Mouse (Mus musculus): ENCODE data around the gene Adam23.

GRCm38 (mm10) chr1:63493325-63493724 lies 47.6 kb downstream of the Adam23 start:
- TF ChIP-seq SMC3 (IDR thresholded peaks at IDR 0.05; ENCODE audit: low read depth, low read length) (no peak), CTCF (conservative IDR thresholded peaks at IDR 0.05 in 1 of 2, IDR thresholded peaks at IDR 0.05 in 1 of 2; ENCODE audit: low read depth in 2 of 2, low read length in 2 of 2) (no peak), MAFK (IDR thresholded peaks at IDR 0.05; ENCODE audit: insufficient replicate concordance, low read length) (no peak), MXI1 (IDR thresholded peaks at IDR 0.05; ENCODE audit: low read depth, low read length) (no peak), POLR2A (IDR thresholded peaks at IDR 0.05; ENCODE audit: low read depth, low read length) (no peak), EP300 (IDR thresholded peaks at IDR 0.05; ENCODE audit: low read length) (no peak), MAX (IDR thresholded peaks at IDR 0.05; ENCODE audit: low read length) (no peak), JUND (conservative IDR thresholded peaks at IDR 0.05; ENCODE audit: low read depth, low read length) (no peak), ETS1 (conservative IDR thresholded peaks at IDR 0.05; ENCODE audit: low read depth, low read length) (no peak)

All from CH12.LX (cell line).